Mouse (Mus musculus): ENCODE data around the gene Gm20696.
A peak's percentile ranks its signal among the peaks of the same experiment; 100 is the strongest.

The Gm20696 gene

DNA sequence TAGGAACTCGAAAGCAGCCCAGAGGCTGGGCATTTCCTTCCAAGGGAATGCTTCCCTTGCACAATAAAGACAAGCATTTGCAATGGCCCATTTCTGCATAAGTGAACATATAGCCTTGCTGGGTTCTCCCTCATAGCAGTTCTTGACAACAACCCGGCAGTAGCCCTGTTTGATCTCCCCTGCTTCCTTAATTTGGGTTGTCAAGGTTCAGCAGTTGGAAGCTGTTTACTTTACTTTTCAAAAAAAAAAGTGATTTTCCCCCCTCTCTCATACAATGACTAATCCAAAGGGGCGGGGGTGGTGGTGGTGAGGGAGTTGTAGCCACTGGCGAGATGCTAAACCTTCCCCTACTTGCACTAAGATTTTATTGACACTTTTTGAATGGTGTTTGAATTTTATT lies 147.5 kb downstream of the Gm20696 start:
- no peak for DNase-seq

DNA sequence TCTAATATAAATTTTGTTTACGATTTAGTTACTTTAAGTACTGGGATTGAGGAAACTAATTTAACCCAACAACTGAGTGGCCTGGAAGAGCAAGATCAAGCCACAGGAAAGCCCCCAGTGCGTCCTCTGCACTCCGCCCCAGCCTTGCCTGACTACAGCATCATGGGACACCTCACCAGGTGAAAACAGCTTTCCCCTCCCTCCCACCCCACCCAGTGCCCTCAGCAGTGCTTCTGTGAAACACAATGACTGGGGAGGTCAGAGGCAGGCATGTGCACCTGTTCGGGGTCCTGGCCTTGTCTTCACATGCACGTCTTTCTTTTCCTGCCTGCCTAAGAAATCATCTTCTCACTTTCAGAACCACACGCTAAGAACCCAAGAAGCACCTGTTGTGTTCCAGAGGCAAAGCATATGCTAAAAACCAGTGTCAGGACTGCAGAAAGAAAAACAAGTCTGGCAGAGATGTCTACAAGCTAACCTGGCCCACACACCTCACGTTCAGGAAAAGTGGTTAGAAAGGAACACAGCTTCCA lies 150.9 kb downstream of the Gm20696 start:
- no peak for DNase-seq

DNA sequence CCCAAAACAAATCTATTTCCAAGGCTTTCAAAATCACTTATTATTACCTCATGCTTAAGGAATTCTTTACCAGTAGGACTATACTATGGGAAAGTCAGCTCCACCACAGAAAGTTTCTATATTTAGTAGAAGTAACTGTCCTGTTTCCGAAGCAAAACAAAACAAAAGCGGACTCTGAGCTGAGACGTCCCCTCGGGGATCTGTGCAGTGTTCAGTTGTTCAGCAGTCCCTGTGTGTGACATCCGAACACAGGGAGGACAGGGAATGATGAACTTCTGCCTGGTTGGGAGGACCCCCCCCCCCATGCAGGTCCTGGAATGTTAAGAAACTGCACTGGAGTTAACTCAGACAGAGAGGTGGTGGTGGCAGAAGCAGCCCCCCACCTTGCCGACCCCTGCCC lies 154.7 kb downstream of the Gm20696 start:
- no peak for DNase-seq

DNA sequence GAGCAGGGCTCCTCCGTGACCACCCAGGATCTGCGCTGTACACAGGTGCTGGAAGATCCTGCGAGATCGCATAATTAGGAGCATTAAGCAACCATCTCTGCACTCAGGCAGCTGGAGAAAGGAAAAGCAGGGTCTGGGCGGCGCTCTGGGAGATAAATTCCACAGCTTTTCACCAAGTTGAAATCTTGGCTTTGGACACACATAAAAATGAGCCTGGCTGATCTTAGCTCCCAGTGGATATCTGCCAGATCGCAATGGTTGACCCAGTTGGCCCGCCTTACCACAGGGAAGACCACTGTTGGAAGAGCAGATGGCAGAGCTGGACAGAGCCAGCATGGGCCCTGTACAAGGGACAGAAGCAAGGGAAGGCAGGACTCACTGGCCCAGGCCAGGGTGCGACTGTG lies 157.4 kb downstream of the Gm20696 start:
- DNase-seq = peak; percentile 91

DNA sequence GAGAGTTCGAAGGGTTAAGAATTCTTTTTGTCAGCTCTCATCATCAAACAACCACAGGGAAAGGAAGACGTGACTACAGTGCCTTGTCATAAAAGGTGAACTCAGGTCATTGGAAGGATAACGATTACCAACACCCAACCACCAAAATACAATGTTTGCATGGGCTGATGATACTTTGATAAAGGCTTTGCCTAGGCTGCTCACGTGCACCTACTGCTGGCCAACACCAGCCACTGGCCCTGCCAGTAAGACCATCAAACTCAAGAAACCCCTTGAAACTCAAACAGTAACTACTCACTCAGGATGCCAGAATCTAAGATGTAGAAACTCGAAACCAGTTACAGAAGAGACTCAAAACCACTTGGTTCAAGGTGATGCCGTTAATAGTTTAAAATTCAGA lies 159.8 kb downstream of the Gm20696 start:
- no peak for DNase-seq

DNA sequence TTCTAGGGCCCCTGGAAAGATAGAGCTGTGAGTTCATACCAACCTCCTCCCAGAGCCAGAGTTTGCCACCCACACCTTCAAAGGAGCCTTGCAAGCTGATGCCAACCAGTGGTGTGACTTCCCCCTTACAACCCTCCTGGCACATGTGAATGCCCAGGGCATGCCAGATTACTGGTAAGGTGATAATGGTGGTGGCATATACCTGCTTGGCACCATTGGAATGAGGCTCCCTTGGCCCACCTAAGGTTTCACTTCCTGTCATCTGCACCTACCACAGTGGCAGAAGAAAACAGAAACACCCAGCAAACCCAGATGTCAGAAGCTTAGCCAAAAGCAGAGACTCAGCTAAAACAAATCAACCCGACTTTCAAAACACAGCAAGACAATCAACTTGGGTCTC lies 162.9 kb downstream of the Gm20696 start:
- no peak for DNase-seq

DNA sequence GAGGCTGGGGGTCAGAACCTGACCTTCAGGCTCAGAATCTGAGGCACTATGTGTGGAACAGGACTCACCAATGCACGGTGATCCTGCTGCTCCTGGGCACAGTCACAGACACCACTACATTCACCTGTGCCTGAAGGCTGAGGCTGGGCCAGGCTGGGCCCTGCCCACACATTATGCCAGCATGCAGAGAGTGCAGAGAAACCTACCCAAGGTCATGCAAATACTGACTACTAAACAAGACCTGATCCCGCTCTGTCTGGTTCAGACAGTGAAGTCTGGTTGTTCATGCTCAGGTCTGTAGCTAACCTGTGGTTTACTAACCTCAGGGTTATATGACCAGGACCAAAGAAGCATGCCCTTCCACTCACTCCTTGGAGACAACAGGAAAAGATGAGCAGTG lies 163.9 kb downstream of the Gm20696 start:
- DNase-seq = no peak

DNA sequence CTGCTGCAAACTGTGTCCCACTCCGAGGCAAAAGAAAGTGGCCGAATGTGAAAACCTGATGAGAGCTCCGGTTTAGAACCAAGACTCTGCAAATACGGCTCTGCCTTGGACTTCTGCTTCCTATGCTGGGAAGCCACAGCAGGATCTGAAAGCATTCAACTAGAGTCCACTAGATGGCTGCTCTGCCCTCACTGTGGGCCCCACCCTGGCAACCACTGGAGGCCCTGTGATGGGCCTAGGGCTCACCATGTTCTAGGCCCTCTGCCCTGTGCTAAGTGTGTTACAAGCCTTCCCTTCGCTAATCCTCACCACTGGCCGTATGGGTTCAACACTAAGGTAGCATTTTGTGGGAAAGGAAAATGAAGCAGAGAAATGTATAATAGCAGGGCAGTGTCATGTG lies 164.3 kb downstream of the Gm20696 start:
- DNase-seq = no peak

DNA sequence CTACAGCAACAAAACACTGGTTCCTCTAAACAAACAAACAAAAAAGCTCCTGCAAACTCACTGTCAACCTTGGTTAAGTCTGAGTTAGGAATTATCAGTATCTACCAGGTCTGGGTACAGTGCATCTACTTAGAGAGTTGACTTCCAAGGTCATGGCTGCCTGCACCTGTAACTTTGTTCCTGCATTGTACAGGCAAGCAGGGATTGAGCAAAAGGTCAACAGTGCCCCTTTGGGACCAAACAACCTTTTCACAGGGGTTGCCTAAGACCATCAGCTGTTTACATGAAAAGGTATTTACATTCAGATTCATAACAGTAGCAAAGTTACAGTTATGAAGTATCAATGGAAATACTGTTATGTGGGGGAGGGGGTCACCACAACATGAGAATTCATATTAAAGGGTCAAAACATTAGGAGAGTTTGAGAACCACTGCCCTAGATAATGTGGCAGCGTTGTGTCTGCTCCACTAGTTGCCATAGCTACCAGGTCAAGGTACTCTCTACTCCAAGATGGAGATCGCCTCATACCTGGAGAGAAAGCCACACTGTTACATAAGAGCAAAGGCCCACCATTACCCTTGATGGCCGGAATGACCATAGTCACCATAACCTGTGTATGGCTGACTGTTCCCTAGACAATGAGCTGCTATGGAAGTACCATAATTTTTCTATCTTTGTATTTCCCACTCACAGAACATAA lies 165.9 kb downstream of the Gm20696 start:
- DNase-seq = no peak

DNA sequence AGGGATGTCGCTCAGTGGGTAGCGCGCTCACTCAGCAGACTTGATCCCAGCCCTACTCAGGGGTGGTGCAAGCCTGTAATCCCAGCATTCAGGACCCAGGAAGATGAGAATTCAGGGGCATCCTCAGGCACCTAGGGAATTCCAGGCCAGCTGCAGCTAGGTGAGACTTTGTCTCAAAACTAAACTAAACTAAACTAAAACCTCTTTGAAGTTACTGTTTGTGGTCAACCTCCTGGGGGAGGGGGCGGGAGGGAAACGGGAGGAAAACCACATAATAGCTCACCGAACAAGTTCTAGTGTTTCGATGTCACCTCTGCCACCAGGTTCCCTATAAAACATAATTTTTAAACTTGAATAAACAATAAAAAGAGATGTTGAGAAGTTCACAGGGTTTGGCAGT lies 168.5 kb downstream of the Gm20696 start:
- DNase-seq = no peak

DNA sequence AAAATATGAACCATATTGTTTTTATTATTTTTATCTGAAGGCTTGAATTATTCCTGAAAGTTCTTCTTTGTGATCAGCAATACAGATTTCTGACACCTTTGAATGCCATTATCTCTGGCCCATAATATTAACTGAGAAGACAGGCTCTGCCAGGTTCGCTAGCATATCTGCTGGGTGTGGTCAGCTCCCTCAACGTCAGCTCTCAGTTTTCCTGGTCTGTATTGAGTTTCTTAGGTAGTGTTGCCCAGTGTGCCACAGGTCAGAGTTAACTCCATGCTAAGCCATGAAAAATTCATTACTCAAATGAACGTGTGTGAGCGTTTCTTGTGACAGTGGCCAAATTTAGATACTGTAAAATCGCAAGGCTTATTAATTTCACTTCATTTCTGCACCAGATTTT lies 170.5 kb downstream of the Gm20696 start:
- no peak for DNase-seq

DNA sequence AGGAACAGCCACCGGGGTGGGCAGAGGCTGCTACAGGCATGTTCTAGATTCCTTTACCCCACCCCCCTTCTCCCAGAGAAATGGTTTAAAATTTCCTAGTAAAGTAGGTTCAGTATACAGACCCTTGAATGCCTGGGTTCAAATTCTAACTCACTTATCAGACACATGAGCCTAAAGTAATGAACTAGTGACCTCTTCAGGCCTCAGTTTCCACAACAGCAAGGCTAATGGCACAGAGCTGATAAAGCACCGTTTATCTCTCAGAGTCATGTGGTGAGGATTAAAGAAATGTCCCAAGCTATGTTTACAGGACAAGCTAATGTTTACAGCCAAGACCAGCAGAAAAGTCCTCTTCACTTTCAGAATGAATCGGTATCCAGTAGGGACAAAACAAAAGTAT lies 173.7 kb downstream of the Gm20696 start:
- DNase-seq = no peak

DNA sequence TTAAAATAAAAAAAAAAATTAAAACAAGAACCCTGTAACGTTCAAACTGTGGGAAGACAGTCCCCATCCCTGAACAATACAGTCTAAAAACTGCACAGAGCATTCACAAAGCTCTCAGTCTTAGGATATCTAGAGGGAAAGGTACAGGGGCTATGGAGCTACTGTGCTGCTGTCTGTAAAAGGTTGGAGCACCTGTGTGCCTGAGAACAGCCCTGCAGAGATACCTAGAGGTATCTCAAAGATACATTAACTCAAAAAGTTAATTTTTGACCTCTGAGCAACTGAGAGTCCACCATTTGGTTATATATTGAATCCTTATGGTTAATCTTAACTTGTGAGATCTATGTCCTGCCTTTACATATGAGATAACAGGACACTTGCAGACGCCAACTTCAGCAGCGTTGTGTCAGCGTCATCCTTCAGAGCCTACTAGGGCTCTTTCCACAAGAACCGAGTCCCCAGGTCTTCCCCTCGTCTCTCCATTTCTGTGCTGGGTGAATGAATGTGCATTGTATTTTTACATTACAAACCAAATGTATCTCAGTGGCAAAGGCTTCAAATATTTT lies 174.5 kb downstream of the Gm20696 start:
- no peak for DNase-seq

DNA sequence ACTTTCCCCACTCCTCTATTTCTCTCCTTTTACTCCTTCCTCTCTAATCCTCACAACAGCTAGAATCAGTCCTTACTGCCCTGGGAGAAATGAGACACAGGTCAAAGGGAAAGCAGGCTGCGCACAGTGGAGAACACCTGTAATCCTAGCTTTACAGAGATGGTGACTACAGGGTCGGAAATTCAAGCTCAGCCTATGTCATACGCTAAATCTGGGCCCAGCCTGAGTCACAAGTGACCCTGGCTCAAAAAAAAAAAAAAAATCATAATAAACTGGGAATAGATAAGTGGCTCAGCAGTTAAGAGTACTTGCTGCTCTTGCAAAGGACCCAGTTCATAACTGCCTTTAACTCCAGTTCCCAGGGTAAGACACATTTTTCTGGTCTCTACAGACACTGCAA lies 175.5 kb downstream of the Gm20696 start:
- no peak for DNase-seq

DNA sequence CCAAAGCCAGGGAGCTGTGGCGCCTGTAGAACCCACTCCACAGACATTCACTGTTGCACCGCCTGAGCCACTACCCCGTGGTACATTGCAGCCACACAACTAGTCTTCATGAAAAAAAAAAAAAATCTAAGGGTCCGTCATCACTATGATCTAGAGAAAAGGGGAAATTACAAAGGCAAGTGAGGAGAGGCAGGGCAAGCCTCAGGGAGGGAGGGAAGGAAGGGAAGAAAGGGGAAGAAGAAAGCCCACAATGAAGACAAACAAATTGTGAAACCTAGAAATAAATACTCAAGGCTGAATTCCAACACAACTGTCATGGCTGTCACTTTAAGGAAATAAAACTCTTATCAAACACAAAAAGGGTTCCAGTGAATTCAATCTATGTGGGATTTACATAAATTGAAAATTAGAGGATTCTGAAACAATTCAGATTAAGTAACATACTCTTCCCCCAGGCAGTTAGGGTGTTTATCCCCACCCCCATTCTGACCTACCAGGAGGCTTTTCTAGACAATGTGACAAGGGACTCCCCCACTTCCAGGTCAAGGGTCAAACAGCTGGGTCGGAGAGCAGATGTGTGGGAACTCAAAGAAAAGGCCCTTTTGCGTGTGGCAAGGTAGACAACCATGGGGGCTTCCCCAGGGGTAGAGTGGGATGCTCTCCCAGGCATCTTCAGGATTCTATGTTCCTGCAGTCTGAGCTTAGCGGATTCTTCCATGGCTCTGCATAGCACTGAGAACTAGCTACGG lies 176.5 kb downstream of the Gm20696 start:
- no peak for DNase-seq

DNA sequence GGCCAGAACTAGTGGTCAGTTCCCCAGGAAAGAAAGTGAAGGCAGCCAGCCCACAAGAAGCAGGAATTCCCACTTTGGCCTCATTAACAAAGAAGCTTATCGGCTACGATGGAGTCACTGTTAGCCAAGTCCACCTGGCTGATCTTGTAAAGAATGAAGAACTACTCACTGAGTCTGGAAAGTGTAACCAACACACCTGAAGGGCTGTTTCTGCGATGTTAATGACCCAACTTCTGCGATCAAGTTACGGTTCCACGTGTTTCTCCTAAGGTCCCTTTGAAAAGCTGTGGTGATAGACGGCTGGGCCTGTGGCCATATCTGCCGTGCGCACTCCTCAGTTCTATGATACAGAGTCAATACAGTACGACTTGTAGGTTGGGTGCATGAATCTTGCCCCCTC lies 177.2 kb downstream of the Gm20696 start:
- no peak for DNase-seq

DNA sequence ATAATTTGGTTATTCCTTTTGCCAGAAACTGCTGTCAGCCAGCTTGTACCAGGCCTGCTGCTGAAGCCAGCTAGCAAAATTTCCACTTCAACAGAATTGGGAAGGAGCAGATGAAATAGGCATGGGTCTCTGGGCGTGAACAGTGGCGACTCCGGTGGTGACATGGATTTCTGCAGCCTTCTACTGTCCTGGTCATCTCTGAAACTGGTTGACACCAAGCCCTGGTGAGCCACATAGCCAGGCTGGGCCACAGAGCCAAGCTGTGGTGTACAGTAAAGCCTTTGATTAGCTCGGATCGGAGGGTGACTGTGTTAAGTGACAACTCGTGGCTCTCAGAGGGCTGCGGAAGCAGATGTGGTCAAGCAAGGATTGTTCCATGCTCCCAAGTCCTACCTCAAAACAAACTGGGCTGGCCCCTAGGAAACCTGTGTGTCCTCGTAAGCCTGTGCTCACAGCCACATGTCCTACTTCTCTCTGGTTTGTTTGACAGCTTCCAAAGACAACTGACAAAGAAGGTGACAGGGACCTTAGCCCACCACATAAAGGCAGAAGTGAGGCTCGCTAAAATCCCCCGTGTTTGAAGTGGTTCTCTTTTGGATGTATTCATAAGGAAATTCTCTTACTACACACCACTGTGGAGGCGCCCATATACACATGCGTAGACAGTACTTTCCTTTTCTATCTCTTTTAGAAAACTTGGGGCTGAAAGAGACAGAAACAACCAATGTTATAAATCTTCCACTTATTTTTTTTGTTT lies 180.5 kb downstream of the Gm20696 start:
- DNase-seq = peak; percentile 39

DNA sequence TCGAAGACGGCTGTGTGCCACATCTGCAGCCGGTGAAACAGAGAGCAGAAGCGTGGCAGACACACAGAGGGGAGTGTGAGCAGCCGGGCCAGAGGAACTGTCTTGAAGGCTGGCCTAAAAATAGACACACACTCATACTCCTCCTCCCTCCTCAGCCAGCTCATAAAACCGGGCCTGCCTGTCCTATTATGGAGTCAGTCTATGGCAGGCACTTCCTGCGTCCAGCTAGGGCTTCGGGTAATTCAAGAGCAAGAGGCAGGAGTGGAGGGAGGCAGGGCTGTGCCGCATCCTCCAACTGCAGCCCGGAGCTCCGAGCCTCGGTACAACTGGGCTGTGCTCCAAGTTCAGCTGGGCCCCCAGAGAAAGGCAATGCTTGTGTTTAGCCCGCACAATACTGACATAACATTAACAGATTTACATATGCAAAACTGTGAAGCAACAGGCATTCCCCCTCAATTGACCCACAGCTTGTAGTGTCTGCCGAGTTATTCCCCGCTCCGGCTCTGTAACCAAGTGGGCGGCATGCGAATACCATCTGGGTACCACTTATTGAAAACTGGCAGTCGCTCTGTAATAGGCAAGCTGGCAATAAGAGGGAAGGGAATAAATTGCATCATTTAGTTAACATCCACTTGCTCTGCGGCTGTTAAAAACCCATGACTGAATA lies 181.2 kb downstream of the Gm20696 start:
- DNase-seq = peak; percentile 37

DNA sequence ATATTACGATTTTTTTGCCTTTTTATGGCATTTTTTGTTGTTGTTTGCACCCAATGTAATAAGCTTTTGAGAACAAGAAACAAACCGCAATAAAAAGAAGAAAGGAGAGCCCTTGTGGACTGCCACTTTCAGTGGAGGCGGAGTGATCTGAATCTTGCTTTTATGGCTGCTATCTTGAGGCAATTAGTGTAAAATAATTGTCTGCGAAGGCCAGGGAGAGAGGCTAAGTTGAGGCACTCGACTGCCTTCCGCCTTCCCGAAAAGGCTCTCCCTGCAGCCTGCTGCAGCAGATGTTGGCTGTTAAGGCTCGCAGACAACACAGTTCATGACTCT lies 181.7 kb downstream of the Gm20696 start:
- no peak for DNase-seq

DNA sequence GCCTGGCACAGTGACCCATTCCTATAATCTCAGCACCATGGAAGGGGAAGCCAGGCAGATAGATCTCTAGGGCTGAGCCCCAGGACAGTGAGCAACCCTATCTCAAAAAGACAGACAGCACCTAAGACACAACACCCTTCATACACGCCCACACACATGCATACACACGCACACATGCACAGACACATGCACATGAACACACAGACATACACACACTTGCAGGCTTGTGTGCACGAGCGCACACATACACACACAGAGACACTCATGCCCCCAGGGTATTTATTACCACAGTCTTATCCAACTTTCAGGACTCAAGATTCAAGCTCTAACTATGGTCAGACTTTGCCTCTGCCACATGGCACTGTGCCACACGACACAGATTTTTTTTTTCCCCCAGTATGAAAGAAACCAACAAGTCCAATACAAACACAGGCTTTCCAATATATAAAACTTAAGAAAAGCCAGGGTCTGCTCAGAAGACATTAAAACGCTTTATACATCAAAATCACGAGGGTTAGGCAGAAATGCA lies 182.3 kb downstream of the Gm20696 start:
- DNase-seq = no peak

DNA sequence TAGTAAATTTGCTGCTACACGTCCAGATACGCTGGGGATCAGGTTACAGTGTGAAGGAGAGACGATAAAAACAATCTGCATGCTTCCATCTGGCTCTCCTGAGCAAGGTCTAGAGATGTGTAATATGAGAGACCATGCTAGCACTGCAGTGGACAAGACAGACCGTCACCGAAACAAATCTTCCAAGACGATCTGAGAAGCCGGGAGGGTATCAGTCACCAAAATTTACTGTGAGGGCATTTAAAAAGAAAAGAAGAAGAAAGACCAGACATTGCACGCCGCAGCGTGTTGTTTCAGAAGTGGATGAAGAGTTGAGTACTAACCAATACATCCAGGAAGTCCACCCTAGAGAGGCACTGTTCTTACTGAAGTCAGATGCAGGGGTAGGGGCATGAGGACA lies 183.0 kb downstream of the Gm20696 start:
- no peak for DNase-seq

DNA sequence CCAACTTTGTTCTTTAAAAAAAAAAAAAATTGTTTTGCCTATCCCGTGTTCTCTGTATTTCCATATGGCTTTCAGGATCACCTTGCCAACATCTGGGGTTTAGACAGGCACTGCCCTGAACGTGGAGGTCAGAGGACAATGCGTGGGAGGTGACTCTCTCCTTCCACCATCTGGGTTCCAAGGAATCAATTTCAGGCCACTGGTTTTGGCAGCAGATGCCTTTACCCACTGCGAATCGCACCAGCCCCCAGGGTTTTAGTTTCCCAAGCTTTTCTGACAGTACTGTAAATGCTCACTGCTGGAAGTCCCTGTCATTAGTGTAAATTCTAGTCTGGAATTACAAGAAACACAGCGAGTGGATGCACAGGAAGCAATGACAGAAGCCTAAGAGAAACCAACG lies 185.0 kb downstream of the Gm20696 start:
- no peak for DNase-seq
